28 mouse cellular contexts compared by ENCODE assay signal in genomic region chr9:75520940-75521339, GRCm38 (mm10).
"Had no signal": no experiment of that assay in that cellular context is flagged by ENCODE, and none has a peak within 500 bp of the region (broad histone marks: within the 10 kb centered on the region; RNA-seq: fewer than 3 reads in every experiment).

No protein-coding gene starts in this region.

- ATAC-seq: forebrain, embryonic 13.5 days; forebrain, embryonic 14.5 days; forebrain, embryonic 15.5 days; forebrain, embryonic 16.5 days; forebrain, postnatal 0 days had no signal

- H3K4me2 ChIP-seq: embryonic facial prominence, embryonic 12.5 days; embryonic facial prominence, embryonic 13.5 days; embryonic facial prominence, embryonic 15.5 days; forebrain, embryonic 12.5 days; forebrain, embryonic 13.5 days; forebrain, embryonic 15.5 days had no signal

- H3K27ac ChIP-seq: embryonic facial prominence, embryonic 10.5 days; embryonic facial prominence, embryonic 12.5 days; embryonic facial prominence, embryonic 13.5 days; embryonic facial prominence, embryonic 15.5 days; forebrain, embryonic 10.5 days; forebrain, embryonic 12.5 days; forebrain, embryonic 13.5 days; forebrain, embryonic 15.5 days; gastrocnemius, adult 2 months; heart, adult 2 months; heart, embryonic 10.5 days had no signal

- H3K9ac ChIP-seq: embryonic facial prominence, embryonic 12.5 days; embryonic facial prominence, embryonic 13.5 days; embryonic facial prominence, embryonic 15.5 days; forebrain, embryonic 12.5 days; forebrain, embryonic 13.5 days; forebrain, embryonic 15.5 days; forebrain, postnatal 0 days had no signal

- H3K9me3 ChIP-seq: embryonic facial prominence, embryonic 10.5 days; embryonic facial prominence, embryonic 12.5 days; embryonic facial prominence, embryonic 13.5 days; embryonic facial prominence, embryonic 15.5 days; forebrain, embryonic 10.5 days; forebrain, embryonic 12.5 days; forebrain, embryonic 13.5 days; forebrain, embryonic 15.5 days; heart, embryonic 10.5 days had no signal

- H3K4me1 ChIP-seq: embryonic facial prominence, embryonic 12.5 days; embryonic facial prominence, embryonic 13.5 days; embryonic facial prominence, embryonic 15.5 days; heart, embryonic 10.5 days had no signal

- H3K27me3 ChIP-seq: embryonic facial prominence, embryonic 12.5 days; embryonic facial prominence, embryonic 13.5 days; embryonic facial prominence, embryonic 15.5 days; forebrain, embryonic 12.5 days; forebrain, embryonic 13.5 days; forebrain, embryonic 15.5 days had no signal

- DNase-seq: cerebellum, adult 8-10 months; cerebellum, adult 9-10 months; cerebellum, adult 9-11 months; cerebellum, postnatal 10 days; cerebellum, postnatal 14 days; cerebellum, postnatal 25 days; cerebellum, postnatal 36 days; embryo, embryonic 11 days; forebrain, postnatal 0 days; gastrocnemius, adult 2 months; gastrocnemius, postnatal 10 days; gastrocnemius, postnatal 14 days; gastrocnemius, postnatal 25 days; gastrocnemius, postnatal 36 days; heart, adult 18-20 months; heart, adult 2 months had no signal

- H3K4me3 ChIP-seq: embryonic facial prominence, embryonic 10.5 days; embryonic facial prominence, embryonic 12.5 days; embryonic facial prominence, embryonic 13.5 days; embryonic facial prominence, embryonic 15.5 days; erythroblast, embryonic 14.5 days; forebrain, embryonic 10.5 days; forebrain, embryonic 12.5 days; forebrain, embryonic 13.5 days; forebrain, embryonic 15.5 days; gastrocnemius, adult 2 months; heart, adult 2 months; heart, embryonic 10.5 days had no signal

- H3K36me3 ChIP-seq: embryonic facial prominence, embryonic 12.5 days; forebrain, embryonic 15.5 days had no signal
